Mouse (Mus musculus): Measurements from ENCODE around the gene Atp1b2.
"Not testable (repeated sequence)": the region's sequence is repeated elsewhere in the genome, so short reads cannot be mapped to it uniquely, and the experiment has no call there.

Gene Atp1b2

GRCm38 (mm10) chr11:69605726-69606490 is at the start of gene Atp1b2:
Atp1b2 (minus strand) TSS chr11:69605942.
- DNase-seq (ENCODE audit: low read depth, low spot score): peak; percentile 82

GRCm38 (mm10) chr11:69654760-69655159 is 49.0 kb upstream of the Atp1b2 start:
- DNase-seq (ENCODE audit: low read depth, low spot score): no peak

- no peak for DNase-seq (ENCODE audit: low read depth, low spot score)
Observed at GRCm38 (mm10) chr11:69653399-69653798, 47.7 kb upstream of the Atp1b2 start.

GRCm38 (mm10) chr11:69645860-69646259 is 40.1 kb upstream of the Atp1b2 start:
- DNase-seq (ENCODE audit: low read depth, low spot score): no peak

GRCm38 (mm10) chr11:69635471-69635870 is 29.7 kb upstream of the Atp1b2 start:
- DNase-seq (ENCODE audit: low read depth, low spot score): no peak

GRCm38 (mm10) chr11:69633128-69633866 is 27.6 kb upstream of the Atp1b2 start:
- peak; percentile 18 for DNase-seq (ENCODE audit: low read depth, low spot score)

- DNase-seq (ENCODE audit: low read depth, low spot score): peak; percentile 100
Observed at GRCm38 (mm10) chr11:69632284-69633089, 26.7 kb upstream of the Atp1b2 start, which contains the start of gene Fxr2. Fxr2 (plus strand) TSS chr11:69632990.

GRCm38 (mm10) chr11:69629802-69630201 is 24.1 kb upstream of the Atp1b2 start:
- peak; percentile 62 for DNase-seq (ENCODE audit: low read depth, low spot score)

- DNase-seq (ENCODE audit: low read depth, low spot score): peak; percentile 81
Observed at GRCm38 (mm10) chr11:69628286-69628685, 22.5 kb upstream of the Atp1b2 start.

- not testable (repeated sequence) for DNase-seq (ENCODE audit: low read depth, low spot score)
Observed at GRCm38 (mm10) chr11:69624339-69624738, 18.6 kb upstream of the Atp1b2 start.

- DNase-seq (ENCODE audit: low read depth, low spot score): no peak
Observed at GRCm38 (mm10) chr11:69623006-69623405, 17.3 kb upstream of the Atp1b2 start.

- no peak for DNase-seq (ENCODE audit: low read depth, low spot score)
Observed at GRCm38 (mm10) chr11:69622406-69622805, 16.7 kb upstream of the Atp1b2 start.

GRCm38 (mm10) chr11:69621571-69622268 is 16.0 kb upstream of the Atp1b2 start, which contains the start of gene Sat2:
Sat2 (plus strand) TSS chr11:69622024.
- no peak for DNase-seq (ENCODE audit: low read depth, low spot score)

- no peak for DNase-seq (ENCODE audit: low read depth, low spot score)
Observed at GRCm38 (mm10) chr11:69620394-69621081, 14.8 kb upstream of the Atp1b2 start.

- DNase-seq (ENCODE audit: low read depth, low spot score): no peak
Observed at GRCm38 (mm10) chr11:69617805-69618204, 12.1 kb upstream of the Atp1b2 start, which contains the start of gene Shbg. Shbg (minus strand) TSS chr11:69617905.

GRCm38 (mm10) chr11:69616781-69617180 is 11.0 kb upstream of the Atp1b2 start:
- DNase-seq (ENCODE audit: low read depth, low spot score): no peak

GRCm38 (mm10) chr11:69614257-69614588 is 8.5 kb upstream of the Atp1b2 start:
- DNase-seq (ENCODE audit: low read depth, low spot score): not testable (repeated sequence)

GRCm38 (mm10) chr11:69613553-69614256 is 8.0 kb upstream of the Atp1b2 start:
- peak; percentile 36 for DNase-seq (ENCODE audit: low read depth, low spot score)

- DNase-seq (ENCODE audit: low read depth, low spot score): no peak
Observed at GRCm38 (mm10) chr11:69610899-69611298, 5.2 kb upstream of the Atp1b2 start.

- no peak for DNase-seq (ENCODE audit: low read depth, low spot score)
Observed at GRCm38 (mm10) chr11:69609416-69609815, 3.7 kb upstream of the Atp1b2 start.
